Mouse (Mus musculus) limb, embryonic 12.5 days (tissue): ENCODE results near the gene Ptges2. TPM values are rescaled to one million over a fixed set of nuclear protein-coding genes. Genes with fewer than 3 reads are reported as not detected.

Source experiments
- ATAC-seq: fragments of 200-750 bp; cut with Nextera tagmentation; 2 replicates; pipeline ENCODE4 v1.8.0; 2017; ENCODE audit warnings: low read depth, moderate TSS enrichment; ENCODE audit not compliant: insufficient number of reproducible peaks, insufficient read depth, low FRiP score, low TSS enrichment
- H3K27ac ChIP-seq: fragments of 300-500 bp; sonication (generic); 2 replicates; pipeline ENCODE4 v1.5.1; 2016; ENCODE audit warnings: mild to moderate bottlenecking, moderate library complexity
- H3K27me3 ChIP-seq: fragments of 300-500 bp; sonication (generic); 2 replicates; pipeline ENCODE4 v1.6.1; 2016; ENCODE audit warnings: mild to moderate bottlenecking, moderate library complexity
- H3K36me3 ChIP-seq: fragments of 300-500 bp; sonication (generic); 2 replicates; pipeline ENCODE4 v1.6.1; 2016; ENCODE audit warnings: mild to moderate bottlenecking, moderate library complexity
- H3K4me1 ChIP-seq: fragments of 300-500 bp; sonication (generic); replicated peaks from 2 replicates; pipeline ENCODE4 v1.6.1; 2016
- H3K4me2 ChIP-seq: fragments of 300-500 bp; sonication (generic); 2 replicates; pipeline ENCODE4 v1.6.1; 2016; ENCODE audit warnings: mild to moderate bottlenecking, moderate library complexity
- H3K4me3 ChIP-seq: fragments of 300-500 bp; sonication (generic); replicated peaks from 2 replicates; pipeline ENCODE4 v1.5.1; 2016; ENCODE audit warnings: mild to moderate bottlenecking
- H3K9ac ChIP-seq: fragments of 300-500 bp; sonication (generic); replicated peaks from 2 replicates; pipeline ENCODE4 v1.6.1; 2016; ENCODE audit warnings: mild to moderate bottlenecking, moderate library complexity
- H3K9me3 ChIP-seq: fragments of 300-500 bp; sonication (generic); 2 replicates; pipeline ENCODE4 v1.6.1; 2016; ENCODE audit warnings: mild to moderate bottlenecking, moderate library complexity
- WGBS: fragments of 180-500 bp; shearing (Covaris S2); methylation state at CpG from one replicate; pipeline ENCODE4 v1.1.7; 2016; 5-methylcytosine and 5-hydroxymethylcytosine counted together
- polyA plus RNA-seq: library from polyadenylated mRNA; unstranded; fragments of >200 nt; fragmentation: Nextera tagmentation; extraction: Ambion mirVana; gene quantifications from 2 replicates; pipeline ENCODE4 v1.2.1, GENCODE M21; 2016

Ptges2 gene
- polyA plus RNA-seq, 1 experiment from 2014 or later = 32.2 TPM

GRCm38 (mm10) chr2:32441550-32441949 lies 45.9 kb downstream of the Ptges2 start:
- H3K27ac ChIP-seq = no peak overlapping the region
- H3K27me3 ChIP-seq = no peaks in the 10 kb centered on the region
- peaks cover 3% of the 10 kb centered on the region; the same call in 1 of the 2 replicates for H3K4me1 ChIP-seq
- no peak overlapping the region for H3K4me3 ChIP-seq
- ATAC-seq = no peak
- no peak overlapping the region for H3K9ac ChIP-seq
- H3K4me2 ChIP-seq = no peak overlapping the region
- no peaks in the 10 kb centered on the region for H3K9me3 ChIP-seq
- WGBS = 91% methylated on average over 2 of the region's 2 CpGs
- peaks cover 9% of the 10 kb centered on the region; the same call in 1 of the 2 replicates for H3K36me3 ChIP-seq

- Histone ChIP-seq H3K4me1 (peaks cover 16% of the 10 kb centered on the region), H3K9ac (no peak overlapping the region), H3K27me3 (no peaks in the 10 kb centered on the region), H3K4me3 (no peak overlapping the region), H3K4me2 (no peak overlapping the region), H3K9me3 (no peaks in the 10 kb centered on the region), H3K36me3 (peaks cover 9% of the 10 kb centered on the region; the same call in 1 of the 2 replicates), H3K27ac (no peak overlapping the region)
- ATAC-seq = no peak
- 73% methylated on average over 1 of the region's 1 CpGs for WGBS
Measured at GRCm38 (mm10) chr2:32445535-32445934, 49.8 kb downstream of the Ptges2 start.

DNA sequence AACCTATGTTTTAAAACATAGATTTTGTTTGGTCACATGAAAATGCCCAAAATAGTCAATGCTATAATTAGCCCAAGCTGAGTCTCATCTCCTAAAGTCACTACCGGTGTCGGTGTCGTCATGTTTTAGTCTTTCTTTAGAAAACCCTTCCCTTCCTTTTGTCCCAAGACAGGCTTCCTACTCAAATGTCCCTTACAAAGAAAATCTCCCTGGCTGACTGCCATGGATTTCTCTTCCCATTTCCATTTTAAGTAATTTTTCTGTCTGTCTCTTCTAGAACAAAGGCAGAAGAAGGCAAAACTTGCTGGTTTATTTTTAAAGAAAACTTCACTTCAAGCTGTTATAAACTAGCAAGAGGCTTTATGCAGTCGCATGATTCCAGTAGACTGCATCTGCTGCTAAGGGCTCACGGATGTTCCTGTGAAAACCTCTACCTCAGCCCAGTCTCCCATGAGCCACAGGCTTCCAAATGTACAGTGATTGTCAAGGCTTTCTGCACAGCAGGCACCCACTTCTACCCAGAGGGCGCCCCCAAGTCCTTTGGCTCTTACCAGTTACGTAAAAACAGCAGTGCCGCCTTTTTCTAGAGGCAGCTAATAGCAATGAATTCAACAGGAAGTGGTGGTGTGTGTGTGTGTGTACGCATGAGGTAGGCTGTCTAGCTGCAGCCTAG lies 51.7 kb downstream of the Ptges2 start:
- Histone ChIP-seq H3K4me1 (peaks cover 17% of the 10 kb centered on the region), H3K36me3 (peaks cover 9% of the 10 kb centered on the region; the same call in 1 of the 2 replicates), H3K27ac (peak overlapping the region; percentile 71), H3K4me3 (no peak overlapping the region), H3K27me3 (no peaks in the 10 kb centered on the region), H3K4me2 (no peak overlapping the region), H3K9ac (no peak overlapping the region; the same call in 1 of the 2 replicates), H3K9me3 (no peaks in the 10 kb centered on the region)
- no peak for ATAC-seq
- 75% methylated on average over 9 of the region's 9 CpGs for WGBS

DNA sequence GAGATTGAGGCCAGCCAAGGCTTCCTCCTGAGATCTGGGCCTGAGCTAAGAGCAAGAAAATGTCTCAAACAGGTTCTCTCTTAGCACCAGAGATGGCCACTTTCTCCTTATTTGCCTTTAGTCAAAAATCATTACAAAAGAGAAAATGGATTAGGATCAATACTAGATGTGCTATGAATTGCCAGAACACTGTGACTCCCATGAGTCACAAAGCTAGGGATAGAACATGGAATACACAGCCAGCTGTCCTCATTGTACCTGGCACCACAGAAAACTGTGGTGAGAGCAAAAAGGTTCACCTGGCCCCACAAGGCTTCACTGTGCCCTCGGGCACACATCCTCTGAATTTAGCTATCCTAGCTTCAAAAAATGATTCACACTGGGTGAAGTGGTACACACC lies 52.8 kb downstream of the Ptges2 start:
- no peak overlapping the region for H3K9ac ChIP-seq
- ATAC-seq = no peak
- peaks cover 28% of the 10 kb centered on the region for H3K4me1 ChIP-seq
- H3K27ac ChIP-seq = no peak overlapping the region
- H3K27me3 ChIP-seq = no peaks in the 10 kb centered on the region
- H3K9me3 ChIP-seq = no peaks in the 10 kb centered on the region
- H3K4me2 ChIP-seq = no peak overlapping the region
- no peak overlapping the region for H3K4me3 ChIP-seq
- peaks cover 9% of the 10 kb centered on the region; the same call in 1 of the 2 replicates for H3K36me3 ChIP-seq
- WGBS = 78% methylated on average over 1 of the region's 1 CpGs

DNA sequence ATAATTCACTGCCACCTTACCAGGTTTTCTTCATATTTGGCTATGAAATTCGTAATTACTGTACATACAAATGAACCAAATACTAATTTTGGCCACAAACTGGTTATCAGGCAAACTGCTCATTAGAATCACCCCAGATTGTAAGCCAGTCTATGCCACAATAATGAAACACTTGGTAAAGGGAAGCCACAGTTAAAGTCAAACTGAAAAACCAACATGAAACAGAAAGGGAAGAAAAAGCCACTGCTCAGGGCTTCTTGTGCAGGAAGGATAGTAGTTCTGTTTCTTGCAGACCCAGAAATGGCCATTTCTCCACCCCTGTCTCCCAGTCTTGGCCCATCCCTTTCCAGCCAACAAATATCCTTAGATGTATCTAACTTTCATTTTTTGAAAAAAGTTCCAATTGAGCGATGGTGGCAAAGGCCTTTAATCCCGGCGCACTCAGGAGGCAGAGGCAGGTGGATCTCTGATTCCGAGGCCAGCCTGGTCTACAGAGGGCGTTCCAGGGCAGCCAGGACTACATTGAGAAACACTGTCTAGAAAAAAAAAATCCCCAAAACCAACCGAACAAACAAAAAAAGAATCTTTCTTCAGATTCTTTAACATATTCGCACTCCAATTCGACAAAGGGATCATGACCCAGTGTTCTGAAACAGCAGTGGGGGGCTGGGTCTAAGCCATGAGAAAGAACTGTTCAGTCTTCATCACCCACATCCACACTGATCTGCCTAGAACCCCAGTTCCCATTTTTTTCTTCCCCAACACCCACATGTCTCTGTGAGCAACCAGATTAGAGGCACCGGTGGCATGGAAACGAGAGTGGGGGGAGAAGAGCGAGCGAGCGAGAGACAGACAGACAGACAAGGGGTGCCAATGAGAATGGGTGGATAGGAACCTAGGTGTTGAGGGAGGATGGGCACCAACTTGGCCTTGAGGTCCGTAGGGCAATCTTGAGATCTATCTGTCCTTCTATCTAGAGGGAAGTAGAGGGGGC lies 54.4 kb downstream of the Ptges2 start, which contains the start of gene Naif1:
Gene Naif1 (plus strand): TSS at position 697 of the 994 bp plus-strand sequence.
- peaks cover 36% of the 10 kb centered on the region for H3K4me1 ChIP-seq
- 84% methylated on average over 15 of the region's 15 CpGs for WGBS

DNA sequence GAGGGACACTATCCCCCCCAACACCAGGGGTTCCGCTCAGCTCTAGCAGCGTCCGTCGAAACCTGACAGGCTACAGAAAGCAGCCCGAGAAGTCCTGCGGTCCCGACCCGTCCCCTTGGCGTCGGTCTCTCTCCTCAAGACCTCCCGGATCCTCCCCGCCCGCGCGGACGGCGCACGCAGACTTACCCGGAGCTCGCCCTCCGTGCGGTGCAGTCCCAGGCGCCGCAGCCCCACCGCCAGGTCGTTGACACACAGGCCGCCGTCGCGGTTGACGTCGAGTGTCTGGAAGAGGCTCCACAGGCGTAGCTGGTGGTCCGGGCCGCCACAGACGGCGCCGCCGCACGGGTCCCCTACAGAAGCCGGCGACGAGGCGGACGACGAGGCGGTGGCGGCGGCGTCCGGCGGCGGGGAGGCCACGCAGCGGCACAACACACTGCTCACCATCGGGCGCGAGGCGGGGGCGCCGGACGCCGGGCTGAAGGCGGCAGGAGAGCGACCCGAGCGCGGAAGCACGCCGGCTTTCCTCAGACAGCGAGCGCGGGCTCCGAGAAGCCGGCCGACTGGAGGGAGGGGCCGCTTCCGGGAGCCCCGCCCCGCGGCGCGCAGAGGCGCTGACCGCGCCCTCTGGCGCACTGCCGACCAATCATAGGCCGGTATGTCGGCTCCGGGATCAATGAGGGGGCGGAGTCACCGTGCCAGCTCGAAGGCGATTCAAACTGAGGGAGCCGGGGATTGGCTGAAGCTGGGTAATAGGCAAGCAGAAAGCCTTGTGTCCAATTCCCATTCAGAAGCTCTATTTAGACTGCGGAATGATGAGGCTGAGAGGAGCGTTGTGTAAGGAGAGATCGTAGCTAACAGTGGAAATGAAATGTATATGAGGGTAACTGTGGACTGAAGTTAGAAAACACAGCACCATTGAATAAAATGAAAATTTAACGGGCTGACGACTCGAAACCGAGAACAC lies 55.5 kb downstream of the Ptges2 start, which contains the start of gene Slc25a25:
Gene Slc25a25 (minus strand): TSS at position 565 of the 964 bp plus-strand sequence.
- WGBS = under 1% methylated on average over 103 of the region's 103 CpGs
- Histone ChIP-seq H3K27ac (peak within 1 kb of the TSS; percentile 91), H3K4me1 (peaks cover 36% of the 10 kb centered on the region), H3K4me2 (peak within 1 kb of the TSS; percentile 86), H3K9me3 (no peaks in the 10 kb centered on the region), H3K27me3 (no peaks in the 10 kb centered on the region), H3K36me3 (peaks cover 12% of the 10 kb centered on the region; the same call in 1 of the 2 replicates), H3K4me3 (peak within 1 kb of the TSS; percentile 86), H3K9ac (peak within 1 kb of the TSS; percentile 77)
- peak; percentile 88 for ATAC-seq

More for the DNA sequence above, 54.4 kb downstream of the Ptges2 start, which contains the start of gene Naif1:
- Histone ChIP-seq H3K4me3 (peak within 1 kb of the TSS; percentile 86), H3K27ac (peak within 1 kb of the TSS; percentile 91), H3K9me3 (no peaks in the 10 kb centered on the region), H3K27me3 (no peaks in the 10 kb centered on the region), H3K4me2 (peak within 1 kb of the TSS; percentile 86), H3K9ac (peak within 1 kb of the TSS; percentile 77), H3K36me3 (peaks cover 9% of the 10 kb centered on the region; the same call in 1 of the 2 replicates)
- ATAC-seq = no peak

GRCm38 (mm10) chr2:32451870-32452372 lies 56.2 kb downstream of the Ptges2 start:
- Histone ChIP-seq H3K4me3 (peak overlapping the region; percentile 86), H3K36me3 (peaks cover 18% of the 10 kb centered on the region; the same call in 1 of the 2 replicates), H3K27ac (peak overlapping the region; percentile 91), H3K9ac (no peak overlapping the region), H3K4me2 (peak overlapping the region; percentile 86), H3K27me3 (no peaks in the 10 kb centered on the region), H3K4me1 (peaks cover 36% of the 10 kb centered on the region), H3K9me3 (no peaks in the 10 kb centered on the region)
- under 1% methylated on average over 25 of the region's 25 CpGs for WGBS
- ATAC-seq = peak; percentile 94

DNA sequence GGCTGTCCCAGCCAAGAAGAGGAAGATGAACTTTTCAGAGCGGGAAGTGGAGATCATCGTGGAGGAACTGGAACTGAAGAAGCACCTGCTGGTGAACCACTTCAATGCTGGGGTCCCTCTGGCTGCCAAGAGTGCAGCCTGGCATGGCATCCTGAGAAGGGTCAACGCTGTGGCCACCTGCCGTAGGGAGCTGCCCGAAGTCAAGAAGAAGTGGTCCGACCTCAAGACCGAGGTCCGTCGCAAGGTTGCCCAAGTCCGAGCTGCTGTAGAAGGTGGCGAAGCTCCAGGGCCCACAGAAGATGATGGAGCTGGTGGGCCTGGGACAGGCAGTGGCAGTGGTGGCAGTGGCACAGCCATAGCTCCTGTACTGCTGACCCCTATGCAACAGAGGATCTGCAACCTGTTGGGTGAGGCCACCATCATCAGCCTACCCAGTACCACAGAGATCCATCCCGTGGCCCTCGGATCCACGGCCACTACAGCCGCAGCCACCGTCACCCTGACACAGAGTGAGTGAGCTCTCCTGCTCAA lies 56.8 kb downstream of the Ptges2 start:
- Histone ChIP-seq H3K4me1 (peaks cover 32% of the 10 kb centered on the region), H3K27ac (peak overlapping the region; percentile 91), H3K27me3 (no peaks in the 10 kb centered on the region), H3K36me3 (peaks cover 18% of the 10 kb centered on the region; the same call in 1 of the 2 replicates), H3K4me3 (peak overlapping the region; percentile 86), H3K9me3 (no peaks in the 10 kb centered on the region), H3K4me2 (peak overlapping the region; percentile 86), H3K9ac (no peak overlapping the region)
- 97% methylated on average over 16 of the region's 16 CpGs for WGBS
- no peak for ATAC-seq

DNA sequence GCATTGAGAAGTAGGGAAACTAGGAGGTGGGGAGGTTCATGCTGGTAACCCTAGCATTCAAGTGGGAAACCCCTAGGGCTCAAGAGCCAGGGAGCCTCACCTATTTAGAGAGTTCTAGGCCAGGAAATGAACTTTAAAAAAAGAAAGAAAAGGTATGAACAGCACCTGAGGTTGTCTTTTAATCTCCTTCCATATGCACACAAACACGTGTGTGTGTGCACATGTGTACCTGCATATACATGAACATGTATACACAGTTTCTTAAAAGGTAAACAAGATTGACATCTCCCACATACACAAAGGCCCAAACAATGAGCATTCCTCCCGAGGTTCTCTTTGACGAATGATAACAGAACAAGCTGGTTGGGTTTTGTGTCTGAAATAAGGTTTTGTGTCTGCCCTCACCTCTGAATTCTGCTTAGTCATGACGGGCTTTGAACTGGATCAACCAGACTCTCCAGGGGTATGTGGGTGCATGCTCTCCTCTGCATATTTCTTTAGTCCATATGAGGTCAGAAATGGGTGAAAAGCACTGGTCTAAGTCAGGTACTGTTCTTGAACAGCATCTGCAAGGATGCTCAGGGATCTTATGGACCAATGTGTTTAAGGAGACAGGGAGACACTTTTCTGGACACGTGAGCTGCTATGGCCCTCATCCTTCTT lies 58.1 kb downstream of the Ptges2 start:
- H3K9me3 ChIP-seq = no peaks in the 10 kb centered on the region
- H3K27me3 ChIP-seq = no peaks in the 10 kb centered on the region
- peaks cover 18% of the 10 kb centered on the region; the same call in 1 of the 2 replicates for H3K36me3 ChIP-seq
- H3K9ac ChIP-seq = no peak overlapping the region
- ATAC-seq = no peak
- H3K4me3 ChIP-seq = no peak overlapping the region
- H3K27ac ChIP-seq = no peak overlapping the region
- H3K4me1 ChIP-seq = peaks cover 30% of the 10 kb centered on the region
- 89% methylated on average over 5 of the region's 5 CpGs for WGBS
- no peak overlapping the region for H3K4me2 ChIP-seq
